Mouse (Mus musculus) forebrain, embryonic 11.5 days (tissue): ENCODE data around the gene Tcfl5. TPM values are rescaled to one million over a fixed set of nuclear protein-coding genes. Genes with fewer than 3 reads are reported as not detected.
A peak's percentile ranks its signal among the peaks of the same experiment; 100 is the strongest.

ENCODE experiments used
- ATAC-seq: fragments of 200-750 bp; cut with Nextera tagmentation; replicated peaks from 2 replicates; pipeline ENCODE4 v1.8.0; 2017; ENCODE audit warnings: moderate TSS enrichment; ENCODE audit not compliant: low FRiP score
- DNase-seq: peaks from one replicate; pipeline ENCODE4 v3.0.0-alpha.2; 2017; ENCODE audit warnings: low spot score
- H3K27ac ChIP-seq: fragments of 300-500 bp; sonication (generic); 2 replicates; pipeline ENCODE4 v1.5.1; 2014; ENCODE audit warnings: low read depth, low read length
- H3K27me3 ChIP-seq: fragments of 300-500 bp; sonication (generic); 2 replicates; pipeline ENCODE4 v1.6.1; 2014; ENCODE audit warnings: mild to moderate bottlenecking, low read length, mixed read lengths; ENCODE audit not compliant: control insufficient read depth, insufficient read depth
- H3K36me3 ChIP-seq: fragments of 300-500 bp; sonication (generic); 2 replicates; pipeline ENCODE4 v1.6.1; 2014; ENCODE audit warnings: mild to moderate bottlenecking, low read length, moderate library complexity, mixed read lengths; ENCODE audit not compliant: control insufficient read depth, insufficient read depth
- H3K4me1 ChIP-seq: fragments of 300-500 bp; sonication (generic); replicated peaks from 2 replicates; pipeline ENCODE4 v1.6.1; 2014; ENCODE audit warnings: low read length, mixed read lengths; ENCODE audit not compliant: control insufficient read depth, insufficient read depth
- H3K4me2 ChIP-seq: fragments of 300-500 bp; sonication (generic); 2 replicates; pipeline ENCODE4 v1.6.1; 2014; ENCODE audit warnings: low read depth, mild to moderate bottlenecking, low read length, moderate library complexity, mixed read lengths; ENCODE audit not compliant: severe bottlenecking
- H3K4me3 ChIP-seq: fragments of 300-500 bp; sonication (generic); 2 replicates; pipeline ENCODE4 v1.5.1; 2014; ENCODE audit warnings: low read depth, low read length
- H3K9ac ChIP-seq: fragments of 300-500 bp; sonication (generic); 2 replicates; pipeline ENCODE4 v1.6.1; 2014; ENCODE audit warnings: low read length
- H3K9me3 ChIP-seq: fragments of 300-500 bp; sonication (generic); 2 replicates; pipeline ENCODE4 v1.6.1; 2016; ENCODE audit warnings: low read length, mixed read lengths; ENCODE audit not compliant: control insufficient read depth
- WGBS: fragments of 180-500 bp; shearing (Covaris S2); extraction: QIAGEN DNeasy Blood & Tissue Kit; methylation state at CpG from one replicate; pipeline ENCODE4 v1.1.7; 2014; 5-methylcytosine and 5-hydroxymethylcytosine counted together
- polyA plus RNA-seq: library from polyadenylated mRNA; unstranded; fragments of >200 nt; fragmentation: Nextera tagmentation; extraction: Ambion mirVana; gene quantifications from 2 replicates; pipeline ENCODE4 v1.2.1, GENCODE M21; 2014

Tcfl5 gene
- polyA plus RNA-seq, 1 experiment from 2014 or later = 0.17 TPM

- no peaks in the 10 kb centered on the region for H3K9me3 ChIP-seq
- no peak overlapping the region for H3K27ac ChIP-seq
- DNase-seq (peak; percentile 47), ATAC-seq (no peak)
- 97% methylated on average over 5 of the region's 5 CpGs for WGBS
- H3K9ac ChIP-seq = no peak overlapping the region
- no peaks in the 10 kb centered on the region; the same call in 1 of the 2 replicates for H3K27me3 ChIP-seq
- H3K4me3 ChIP-seq = no peak overlapping the region
- peaks cover 5% of the 10 kb centered on the region; the same call in 1 of the 2 replicates for H3K36me3 ChIP-seq
- 0 out of 2 replicates have a peak, but pooled peaks cover 6% of the 10 kb centered on the region for H3K4me1 ChIP-seq
- no peak overlapping the region for H3K4me2 ChIP-seq
These were observed 18.0 kb upstream of the Tcfl5 start for GRCm38 (mm10) chr2:180660521-180660920.

- Histone ChIP-seq H3K27ac (no peak overlapping the region), H3K4me3 (no peak overlapping the region), H3K9ac (peak overlapping the region; percentile 61), H3K9me3 (no peaks in the 10 kb centered on the region), H3K27me3 (no peaks in the 10 kb centered on the region; the same call in 1 of the 2 replicates), H3K36me3 (peaks cover 4% of the 10 kb centered on the region; the same call in 1 of the 2 replicates), H3K4me1 (0 out of 2 replicates have a peak, but pooled peaks cover 6% of the 10 kb centered on the region), H3K4me2 (peak overlapping the region; percentile 37; the same call in 1 of the 2 replicates)
- WGBS = 31% methylated on average over 42 of the region's 42 CpGs
- peak; percentile 54 for DNase-seq
- 0 out of 2 replicates have a peak, but pooled peaks have one; percentile 16 for ATAC-seq
These were observed 17.0 kb upstream of the Tcfl5 start for GRCm38 (mm10) chr2:180659353-180660150.

GRCm38 (mm10) chr2:180658381-180658780 lies 15.9 kb upstream of the Tcfl5 start:
- 0 out of 2 replicates have a peak, but pooled peaks cover 6% of the 10 kb centered on the region for H3K4me1 ChIP-seq
- no peak for DNase-seq
- no peak for ATAC-seq
- no peak overlapping the region for H3K4me2 ChIP-seq
- 89% methylated on average over 5 of the region's 5 CpGs for WGBS
- H3K4me3 ChIP-seq = no peak overlapping the region
- H3K9me3 ChIP-seq = no peaks in the 10 kb centered on the region
- H3K36me3 ChIP-seq = peaks cover 4% of the 10 kb centered on the region; the same call in 1 of the 2 replicates
- H3K27me3 ChIP-seq = no peaks in the 10 kb centered on the region; the same call in 1 of the 2 replicates
- H3K9ac ChIP-seq = no peak overlapping the region
- no peak overlapping the region for H3K27ac ChIP-seq

- 0 out of 2 replicates have a peak, but pooled peaks have one; percentile 47 for ATAC-seq
- Histone ChIP-seq H3K27ac (no peak overlapping the region), H3K9ac (no peak overlapping the region), H3K27me3 (no peaks in the 10 kb centered on the region; the same call in 1 of the 2 replicates), H3K4me3 (no peak overlapping the region), H3K36me3 (peaks cover 4% of the 10 kb centered on the region; the same call in 1 of the 2 replicates), H3K4me2 (no peak overlapping the region), H3K9me3 (no peaks in the 10 kb centered on the region), H3K4me1 (0 out of 2 replicates have a peak, but pooled peaks cover 6% of the 10 kb centered on the region)
- 77% methylated on average over 4 of the region's 4 CpGs for WGBS
- DNase-seq = peak; percentile 83
These were observed 15.0 kb upstream of the Tcfl5 start for GRCm38 (mm10) chr2:180657394-180658013.

GRCm38 (mm10) chr2:180655150-180655549 lies 12.6 kb upstream of the Tcfl5 start:
- Histone ChIP-seq H3K4me2 (no peak overlapping the region), H3K27me3 (no peaks in the 10 kb centered on the region; the same call in 1 of the 2 replicates), H3K9ac (no peak overlapping the region), H3K4me1 (0 out of 2 replicates have a peak, but pooled peaks cover 6% of the 10 kb centered on the region), H3K27ac (no peak overlapping the region), H3K4me3 (no peak overlapping the region), H3K36me3 (no peaks in the 10 kb centered on the region), H3K9me3 (no peaks in the 10 kb centered on the region)
- ATAC-seq (no peak), DNase-seq (peak; percentile 52)
- WGBS = 74% methylated on average over 6 of the region's 6 CpGs

- Histone ChIP-seq H3K9ac (no peak overlapping the region), H3K4me1 (0 out of 2 replicates have a peak, but pooled peaks cover 2% of the 10 kb centered on the region), H3K27ac (no peak overlapping the region), H3K36me3 (no peaks in the 10 kb centered on the region), H3K4me3 (no peak overlapping the region), H3K4me2 (no peak overlapping the region), H3K27me3 (no peaks in the 10 kb centered on the region), H3K9me3 (no peaks in the 10 kb centered on the region)
- 85% methylated on average over 7 of the region's 7 CpGs for WGBS
- ATAC-seq (no peak), DNase-seq (no peak)
These were observed 12.2 kb upstream of the Tcfl5 start for GRCm38 (mm10) chr2:180654666-180655065.

GRCm38 (mm10) chr2:180646841-180647240 lies 4.3 kb upstream of the Tcfl5 start:
- DNase-seq (no peak), ATAC-seq (no peak)
- Histone ChIP-seq H3K9ac (no peak overlapping the region), H3K4me3 (no peak overlapping the region), H3K27me3 (peaks cover 11% of the 10 kb centered on the region), H3K4me1 (no peaks in the 10 kb centered on the region), H3K9me3 (peaks cover 15% of the 10 kb centered on the region), H3K4me2 (no peak overlapping the region), H3K36me3 (no peaks in the 10 kb centered on the region; the same call in 1 of the 2 replicates), H3K27ac (no peak overlapping the region)

GRCm38 (mm10) chr2:180643626-180644025 lies 1.1 kb upstream of the Tcfl5 start:
- H3K36me3 ChIP-seq = no peaks in the 10 kb centered on the region; the same call in 1 of the 2 replicates
- no peak overlapping the region for H3K4me2 ChIP-seq
- DNase-seq (no peak), ATAC-seq (no peak)
- H3K27ac ChIP-seq = no peak overlapping the region
- no peak overlapping the region for H3K4me3 ChIP-seq
- no peaks in the 10 kb centered on the region; the same call in 1 of the 2 replicates for H3K4me1 ChIP-seq
- H3K9me3 ChIP-seq = peaks cover 15% of the 10 kb centered on the region
- H3K27me3 ChIP-seq = peaks cover 27% of the 10 kb centered on the region
- no peak overlapping the region for H3K9ac ChIP-seq
